Mouse (Mus musculus): ENCODE data around the gene Chrm1.

DNA sequence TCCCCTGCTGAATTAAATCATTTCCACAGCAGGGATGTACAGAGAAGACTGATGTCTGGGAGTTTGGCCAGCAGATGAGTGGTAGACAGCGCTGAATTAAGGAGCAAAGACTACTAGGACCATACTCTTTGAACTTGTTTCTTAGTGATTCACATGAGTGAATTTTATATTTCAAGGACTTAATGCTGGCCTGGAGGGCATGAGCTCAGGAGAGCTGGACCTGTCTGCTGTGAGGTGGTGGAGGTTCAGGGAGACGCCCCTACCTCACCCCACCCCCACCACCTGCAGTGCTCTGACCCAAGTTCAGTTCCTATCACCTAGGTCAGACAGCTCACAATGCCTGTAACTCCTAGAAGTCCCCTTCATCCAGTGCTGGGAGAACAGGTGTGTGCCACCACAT, 17.2 kb upstream of the Chrm1 start:
- TF ChIP-seq HCFC1 (IDR thresholded peaks at IDR 0.05; ENCODE audit: borderline replicate concordance, insufficient read depth, low read length) (no peak), ZC3H11A (IDR thresholded peaks at IDR 0.05; ENCODE audit: borderline replicate concordance, low read depth, low read length) (no peak), CHD2 (IDR thresholded peaks at IDR 0.05; ENCODE audit: low read depth, low read length) (no peak), ZNF384 (IDR thresholded peaks at IDR 0.05; ENCODE audit: low read depth, low read length) (no peak)
